Mouse (Mus musculus): ENCODE measurements at regions not wholly inside any gene's neighbourhood (a gene's known extent, or its start where the extent isn't known, plus 50 kb on each side); places are given as distances from the start of the nearest gene placed in this dataset.

- 83% methylated on average over 1 of the region's 1 CpGs for whole genome bisulfite sequencing
- no peak overlapping the region for H3K4me3 ChIP-seq
- no peaks in the 10 kb centered on the region for H3K36me3 ChIP-seq
- H3K4me1 ChIP-seq, result no peaks in the 10 kb centered on the region
- H3K4me2 ChIP-seq (replicated peaks), result no peak overlapping the region
- H3K27ac ChIP-seq, result no peak overlapping the region
- no peak for ATAC-seq (ENCODE audit: insufficient number of reproducible peaks, insufficient read depth, low FRiP score, low TSS enrichment)
- no peak overlapping the region for H3K9ac ChIP-seq
- no peaks in the 10 kb centered on the region for H3K9me3 ChIP-seq
- no peaks in the 10 kb centered on the region; the same call in 1 of the 2 replicates for H3K27me3 ChIP-seq
These were observed 65.6 kb downstream of the En1 start for GRCm38 (mm10) chr1:120667776-120668175.

GRCm38 (mm10) chr1:120683532-120684245, 81.5 kb downstream of the En1 start:
- Histone ChIP-seq H3K4me1 (peaks cover 16% of the 10 kb centered on the region), H3K9me3 (no peaks in the 10 kb centered on the region), H3K27me3 (no peaks in the 10 kb centered on the region), H3K4me3 (no peak overlapping the region), H3K36me3 (no peaks in the 10 kb centered on the region), H3K4me2 (replicated peaks) (no peak overlapping the region), H3K27ac (no peak overlapping the region), H3K9ac (no peak overlapping the region)
- ATAC-seq (ENCODE audit: insufficient number of reproducible peaks, insufficient read depth, low FRiP score, low TSS enrichment), result no peak
- WGBS, result 56% methylated on average over 11 of the region's 12 CpGs

- Histone ChIP-seq H3K4me2 (replicated peaks) (no peak overlapping the region), H3K9ac (no peak overlapping the region), H3K36me3 (no peaks in the 10 kb centered on the region), H3K4me1 (peaks cover 16% of the 10 kb centered on the region), H3K27me3 (no peaks in the 10 kb centered on the region), H3K27ac (no peak overlapping the region), H3K9me3 (no peaks in the 10 kb centered on the region), H3K4me3 (no peak overlapping the region)
- ATAC-seq (ENCODE audit: insufficient number of reproducible peaks, insufficient read depth, low FRiP score, low TSS enrichment), result no peak
- WGBS, result 43% methylated on average over 6 of the region's 6 CpGs
These were observed 83.5 kb downstream of the En1 start for GRCm38 (mm10) chr1:120685650-120686244.

GRCm38 (mm10) chr1:120691571-120691970, 89.4 kb downstream of the En1 start:
- no peaks in the 10 kb centered on the region for H3K27me3 ChIP-seq
- 76% methylated on average over 2 of the region's 2 CpGs for WGBS
- H3K4me2 ChIP-seq (replicated peaks), result no peak overlapping the region
- H3K9me3 ChIP-seq, result no peaks in the 10 kb centered on the region
- H3K9ac ChIP-seq, result no peak overlapping the region
- no peaks in the 10 kb centered on the region for H3K36me3 ChIP-seq
- H3K27ac ChIP-seq, result no peak overlapping the region
- H3K4me3 ChIP-seq, result no peak overlapping the region
- H3K4me1 ChIP-seq, result 0 out of 2 replicates have a peak, but pooled peaks cover 10% of the 10 kb centered on the region
- no peak for ATAC-seq (ENCODE audit: insufficient number of reproducible peaks, insufficient read depth, low FRiP score, low TSS enrichment)

GRCm38 (mm10) chr1:120698189-120698588, 96.0 kb downstream of the En1 start:
- Histone ChIP-seq H3K4me1 (no peaks in the 10 kb centered on the region), H3K4me3 (no peak overlapping the region), H3K27ac (no peak overlapping the region), H3K27me3 (no peaks in the 10 kb centered on the region), H3K4me2 (replicated peaks) (no peak overlapping the region), H3K9ac (no peak overlapping the region), H3K9me3 (no peaks in the 10 kb centered on the region), H3K36me3 (no peaks in the 10 kb centered on the region)
- ATAC-seq (ENCODE audit: insufficient number of reproducible peaks, insufficient read depth, low FRiP score, low TSS enrichment), result no peak
- WGBS, result 74% methylated on average over 4 of the region's 4 CpGs

- ATAC-seq (ENCODE audit: insufficient number of reproducible peaks, insufficient read depth, low FRiP score, low TSS enrichment), result no peak
- H3K9me3 ChIP-seq, result no peaks in the 10 kb centered on the region
- no peaks in the 10 kb centered on the region for H3K4me1 ChIP-seq
- no peak overlapping the region for H3K9ac ChIP-seq
- no peak overlapping the region for H3K27ac ChIP-seq
- no peak overlapping the region for H3K4me3 ChIP-seq
- H3K27me3 ChIP-seq, result no peaks in the 10 kb centered on the region
- H3K4me2 ChIP-seq (replicated peaks), result no peak overlapping the region
- WGBS, result 80% methylated on average over 5 of the region's 5 CpGs
- no peaks in the 10 kb centered on the region for H3K36me3 ChIP-seq
These were observed 102.0 kb downstream of the En1 start for GRCm38 (mm10) chr1:120704201-120704600.

GRCm38 (mm10) chr1:120706011-120706410, 103.8 kb downstream of the En1 start:
- WGBS, result 73% methylated on average over 1 of the region's 1 CpGs

GRCm38 (mm10) chr1:120708511-120708910, 106.3 kb downstream of the En1 start:
- no peaks in the 10 kb centered on the region for H3K9me3 ChIP-seq
- H3K27me3 ChIP-seq, result no peaks in the 10 kb centered on the region
- no peak overlapping the region for H3K4me3 ChIP-seq
- 69% methylated on average over 5 of the region's 5 CpGs for WGBS
- ATAC-seq (ENCODE audit: insufficient number of reproducible peaks, insufficient read depth, low FRiP score, low TSS enrichment), result no peak
- H3K36me3 ChIP-seq, result no peaks in the 10 kb centered on the region
- no peak overlapping the region for H3K4me2 ChIP-seq (replicated peaks)
- no peaks in the 10 kb centered on the region for H3K4me1 ChIP-seq
- no peak overlapping the region for H3K27ac ChIP-seq
- no peak overlapping the region for H3K9ac ChIP-seq

More at GRCm38 (mm10) chr1:120706011-120706410, 103.8 kb downstream of the En1 start:
- H3K9me3 ChIP-seq, result no peaks in the 10 kb centered on the region
- no peak for ATAC-seq (ENCODE audit: insufficient number of reproducible peaks, insufficient read depth, low FRiP score, low TSS enrichment)
- no peaks in the 10 kb centered on the region for H3K4me1 ChIP-seq
- no peaks in the 10 kb centered on the region for H3K27me3 ChIP-seq
- no peak overlapping the region for H3K27ac ChIP-seq
- H3K4me3 ChIP-seq, result no peak overlapping the region
- H3K9ac ChIP-seq, result no peak overlapping the region
- H3K4me2 ChIP-seq (replicated peaks), result no peak overlapping the region
- no peaks in the 10 kb centered on the region for H3K36me3 ChIP-seq

- H3K9ac ChIP-seq, result no peak overlapping the region
- peak overlapping the region; percentile 59 for H3K27ac ChIP-seq
- no peaks in the 10 kb centered on the region for H3K36me3 ChIP-seq
- 48% methylated on average over 9 of the region's 9 CpGs for WGBS
- no peaks in the 10 kb centered on the region for H3K9me3 ChIP-seq
- H3K4me3 ChIP-seq, result no peak overlapping the region
- H3K4me1 ChIP-seq, result peaks cover 4% of the 10 kb centered on the region; the same call in 1 of the 2 replicates
- no peak overlapping the region for H3K4me2 ChIP-seq (replicated peaks)
- peak; percentile 82 for ATAC-seq (ENCODE audit: insufficient number of reproducible peaks, insufficient read depth, low FRiP score, low TSS enrichment)
- H3K27me3 ChIP-seq, result no peaks in the 10 kb centered on the region
These were observed 113.1 kb downstream of the En1 start for GRCm38 (mm10) chr1:120715105-120715877.

- 93% methylated on average over 7 of the region's 7 CpGs for WGBS
- no peak overlapping the region for H3K4me2 ChIP-seq (replicated peaks)
- H3K36me3 ChIP-seq, result no peaks in the 10 kb centered on the region
- H3K9ac ChIP-seq, result no peak overlapping the region
- 0 out of 2 replicates have a peak, but pooled peaks have one; percentile 35 for ATAC-seq (ENCODE audit: insufficient number of reproducible peaks, insufficient read depth, low FRiP score, low TSS enrichment)
- no peaks in the 10 kb centered on the region for H3K9me3 ChIP-seq
- H3K27me3 ChIP-seq, result no peaks in the 10 kb centered on the region
- H3K27ac ChIP-seq, result no peak overlapping the region
- H3K4me3 ChIP-seq, result no peak overlapping the region
- H3K4me1 ChIP-seq, result 0 out of 2 replicates have a peak, but pooled peaks cover 4% of the 10 kb centered on the region
These were observed 124.6 kb downstream of the En1 start for GRCm38 (mm10) chr1:120726777-120727176.

GRCm38 (mm10) chr1:120727427-120727826, 125.2 kb downstream of the En1 start:
- WGBS, result 35% methylated on average over 8 of the region's 8 CpGs
- Histone ChIP-seq H3K4me2 (replicated peaks) (no peak overlapping the region), H3K9me3 (no peaks in the 10 kb centered on the region), H3K27ac (no peak overlapping the region), H3K36me3 (no peaks in the 10 kb centered on the region), H3K27me3 (no peaks in the 10 kb centered on the region), H3K4me1 (0 out of 2 replicates have a peak, but pooled peaks cover 4% of the 10 kb centered on the region), H3K4me3 (no peak overlapping the region), H3K9ac (no peak overlapping the region)
- ATAC-seq (ENCODE audit: insufficient number of reproducible peaks, insufficient read depth, low FRiP score, low TSS enrichment), result no peak

All from embryonic facial prominence, embryonic 12.5 days (tissue).